Mouse (Mus musculus) adrenal gland, adult 8-10 months (tissue): ENCODE data around the gene Olfr1469. TPM values are rescaled to one million over a fixed set of nuclear protein-coding genes. Genes with fewer than 3 reads are reported as not detected.
"Not testable (repeated sequence)": the region's sequence is repeated elsewhere in the genome, so short reads cannot be mapped to it uniquely, and the experiment has no call there.

Source experiments
- DNase-seq: peaks from one replicate; pipeline ENCODE4 v3.0.0; 2022
- total RNA-seq, 4 experiments: library from RNA; stranded (reverse); gene quantifications; 2 replicates each; pipeline ENCODE4 v1.2.4; 2022

Olfr1469 gene
- not detected for total RNA-seq

DNA sequence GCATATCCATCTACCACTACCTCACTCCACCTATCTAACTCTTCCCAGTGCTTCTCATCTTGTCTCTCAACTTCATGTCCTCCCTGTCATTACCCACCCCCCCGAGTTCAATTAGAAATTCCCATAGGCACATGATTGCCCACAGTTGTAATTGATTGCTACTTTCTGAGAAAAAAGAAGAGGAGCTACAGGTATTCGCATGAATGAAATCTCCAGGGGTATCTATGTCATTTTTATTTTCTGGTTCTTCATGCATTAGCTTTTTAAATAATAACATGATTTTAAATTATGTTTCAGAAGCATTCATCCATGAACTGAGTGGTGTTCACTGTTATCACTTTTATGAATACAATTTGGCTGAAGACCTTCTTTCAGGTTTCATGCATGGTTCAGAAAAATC lies at the start of gene Olfr1469:
Gene Olfr1469 (plus strand): TSS at position 301 of the 400 bp plus-strand sequence.
- no peak for DNase-seq

DNA sequence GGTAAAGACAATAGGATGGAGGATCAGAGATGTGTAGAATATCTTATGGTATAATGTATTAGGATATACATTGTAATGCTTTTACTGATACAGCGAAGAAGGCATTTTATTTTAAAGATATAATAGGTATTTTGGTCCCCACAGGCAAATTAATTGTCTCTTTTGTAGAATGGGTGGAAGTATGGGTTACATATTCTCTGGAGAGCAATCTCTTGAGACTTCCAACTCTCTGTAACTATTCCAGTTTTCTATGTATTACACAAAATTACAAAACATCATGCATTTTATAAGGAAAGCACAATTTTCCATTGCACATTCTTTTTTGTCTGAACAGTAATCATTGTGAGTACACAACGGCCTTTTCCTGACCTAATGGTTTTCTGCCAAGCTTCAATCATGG lies 45.7 kb upstream of the Olfr1469 start, which contains the start of gene Olfr1467:
Gene Olfr1467 (plus strand): TSS at position 301 of the 400 bp plus-strand sequence.
- no peak for DNase-seq

DNA sequence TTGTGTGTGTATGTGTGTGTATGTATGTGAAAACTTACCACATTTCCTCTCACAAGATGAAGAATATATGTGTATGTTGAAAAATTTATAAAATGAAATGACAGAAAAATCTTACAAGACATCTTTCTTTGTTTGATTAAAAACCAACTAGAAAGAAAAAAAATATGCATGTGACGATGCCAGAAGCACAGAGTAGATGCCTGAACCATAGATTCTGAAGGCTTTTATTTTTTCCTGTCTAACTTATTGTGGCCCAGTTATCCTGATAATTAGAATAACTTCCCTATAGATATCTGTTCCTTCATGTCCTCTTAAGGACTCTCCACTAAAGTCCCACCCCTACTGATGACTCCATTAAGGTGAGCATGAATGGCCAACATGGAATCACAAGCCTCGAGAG lies 35.5 kb downstream of the Olfr1469 start, which contains the start of gene Olfr1471:
Gene Olfr1471 (plus strand): TSS at position 301 of the 400 bp plus-strand sequence.
- DNase-seq, result not testable (repeated sequence)

DNA sequence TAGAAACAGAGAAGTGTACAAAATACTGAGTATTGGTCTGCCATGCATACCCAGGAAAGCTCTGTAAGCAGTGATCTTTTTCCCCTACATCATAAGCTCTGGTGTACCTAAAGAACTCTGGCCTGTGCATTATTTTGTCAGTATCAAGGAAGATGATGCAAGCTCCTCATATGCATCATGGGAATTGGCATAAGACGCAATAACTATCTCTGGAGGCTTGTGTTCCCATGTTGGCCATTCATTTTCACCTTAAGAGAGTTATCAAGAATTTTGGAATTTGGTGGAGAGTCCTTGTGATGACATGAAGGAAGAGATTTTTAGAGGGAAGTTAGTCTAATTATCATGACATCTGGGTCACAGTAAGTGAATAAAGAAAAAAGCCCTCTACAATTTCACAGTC lies 48.3 kb downstream of the Olfr1469 start, which contains the start of gene Olfr1472:
Gene Olfr1472 (minus strand): TSS at position 101 of the 400 bp plus-strand sequence.
- DNase-seq, result no peak

Other genes starting within 250 kb of the Olfr1469 start
- gene Olfr1461, start 244.8 kb upstream of the Olfr1469 start, total RNA-seq, result not detected
- gene Olfr1462, start 222.1 kb upstream of the Olfr1469 start, total RNA-seq, result not detected
- gene Olfr1463, start 176.5 kb upstream of the Olfr1469 start, total RNA-seq, result not detected
- gene Olfr1465, start 92.3 kb upstream of the Olfr1469 start, total RNA-seq, result not detected
- not detected for gene Olfr1466, start 69.0 kb upstream of the Olfr1469 start, total RNA-seq
- not detected for gene Olfr1467, start 45.6 kb upstream of the Olfr1469 start, total RNA-seq
- gene Olfr1471, start 35.6 kb downstream of the Olfr1469 start, total RNA-seq, result not detected
- not detected for gene Olfr1472, start 48.2 kb downstream of the Olfr1469 start, total RNA-seq
- gene Olfr1474, start 61.7 kb downstream of the Olfr1469 start, total RNA-seq, result not detected
- gene Olfr1475, start 72.3 kb downstream of the Olfr1469 start, total RNA-seq, result not detected
- gene Olfr1477, start 92.7 kb downstream of the Olfr1469 start, total RNA-seq, result not detected
- gene Olfr1480, start 120.1 kb downstream of the Olfr1469 start, total RNA-seq, result not detected
- gene Olfr1484, start 175.7 kb downstream of the Olfr1469 start, total RNA-seq, result not detected
- not detected for gene Olfr1487, start 209.5 kb downstream of the Olfr1469 start, total RNA-seq
- not detected for gene Olfr1489, start 223.8 kb downstream of the Olfr1469 start, total RNA-seq
- not detected for gene Olfr1490, start 243.2 kb downstream of the Olfr1469 start, total RNA-seq